Mouse (Mus musculus) MEL (cell line): ENCODE results near the gene Lasp1. TPM values are rescaled to one million over a fixed set of nuclear protein-coding genes. Genes with fewer than 3 reads are reported as not detected.

Experiments used
- DNase-seq: peaks from one replicate; pipeline ENCODE4 v3.0.0; 2011; ENCODE audit warnings: low read depth, low spot score
- H3K27ac ChIP-seq: 2 replicates; pipeline ENCODE4 v1.5.1; 2012; ENCODE audit warnings: low read depth, mild to moderate bottlenecking, control low read depth, low read length, moderate library complexity; ENCODE audit not compliant: control insufficient read depth
- H3K27me3 ChIP-seq, 2 experiments: fragments of 150-350 bp in 1 of 2; sonication (generic) in 1 of 2; 2 replicates each; pipeline ENCODE4 v1.6.1; 2012; ENCODE audit warnings: low read length in 2 of 2, mild to moderate bottlenecking in 2 of 2, improper control_type of control experiment in 1 of 2, moderate library complexity in 1 of 2; ENCODE audit not compliant: insufficient read depth in 2 of 2, control insufficient read depth in 1 of 2
- H3K36me3 ChIP-seq, 2 experiments: 2 replicates each; pipeline ENCODE4 v1.6.1; 2012 to 2014; ENCODE audit warnings: low read length in 2 of 2, improper control_type of control experiment in 1 of 2, inconsistent platforms in 1 of 2, mild to moderate bottlenecking in 1 of 2; ENCODE audit not compliant: insufficient read depth in 2 of 2, control insufficient read depth in 1 of 2
- H3K4me1 ChIP-seq, 2 experiments: fragments of 150-350 bp in 1 of 2; sonication (generic) in 1 of 2; 2 replicates each; pipeline ENCODE4 v1.6.1; 2012; ENCODE audit warnings: low read length in 2 of 2, improper control_type of control experiment in 1 of 2, mild to moderate bottlenecking in 1 of 2; ENCODE audit not compliant: insufficient read depth in 2 of 2, control insufficient read depth in 1 of 2
- H3K4me3 ChIP-seq, 2 experiments: fragments of 150-350 bp in 1 of 2; sonication (generic) in 1 of 2; 2 replicates each; pipeline ENCODE4 v1.5.1; 2012; ENCODE audit warnings: low read depth in 2 of 2, low read length in 2 of 2, mild to moderate bottlenecking in 2 of 2, moderate library complexity in 2 of 2, control low read depth in 1 of 2, improper control_type of control experiment in 1 of 2; ENCODE audit not compliant: control insufficient read depth in 1 of 2, insufficient read depth in 1 of 2
- H3K79me2 ChIP-seq: 2 replicates; pipeline ENCODE4 v1.6.1; 2012; ENCODE audit warnings: mild to moderate bottlenecking, low read length, moderate library complexity; ENCODE audit not compliant: control insufficient read depth, poor library complexity, insufficient read depth
- H3K9ac ChIP-seq: 2 replicates; pipeline ENCODE4 v1.6.1; 2012; ENCODE audit warnings: low read depth, mild to moderate bottlenecking, control low read depth, low read length, moderate library complexity; ENCODE audit not compliant: control insufficient read depth, poor library complexity, severe bottlenecking
- H3K9me3 ChIP-seq: fragments of 150-350 bp; sonication (generic); replicated peaks from 2 replicates; pipeline ENCODE4 v1.6.1; 2012; ENCODE audit warnings: mild to moderate bottlenecking, low read length, improper control_type of control experiment, moderate library complexity; ENCODE audit not compliant: insufficient read depth
- CHD1 ChIP-seq: IDR thresholded peaks from 2 replicates; pipeline ENCODE4 v1.6.1; 2012; ENCODE audit warnings: low read depth, mild to moderate bottlenecking, inconsistent platforms, low read length, improper control_type of control experiment
- CHD2 ChIP-seq: IDR thresholded peaks from 2 replicates; pipeline ENCODE4 v1.6.1; 2011; ENCODE audit warnings: low read length, improper control_type of control experiment
- CTCF ChIP-seq, 3 experiments: IDR thresholded peaks in 2 of 3; conservative IDR thresholded peaks in 1 of 3; 2 replicates each; pipeline ENCODE4 v1.5.1; 2011 to 2012; ENCODE audit warnings: low read length in 3 of 3, low read depth in 2 of 3, mild to moderate bottlenecking in 2 of 3, improper control_type of control experiment in 1 of 3, inconsistent platforms in 1 of 3, mixed read lengths in 1 of 3, moderate library complexity in 1 of 3; ENCODE audit not compliant: control insufficient read depth in 1 of 3, insufficient read depth in 1 of 3, poor library complexity in 1 of 3, severe bottlenecking in 1 of 3
- E2F4 ChIP-seq: IDR thresholded peaks from 2 replicates; pipeline ENCODE4 v1.6.1; 2011; ENCODE audit warnings: low read depth, low read length, improper control_type of control experiment, borderline replicate concordance
- EP300 ChIP-seq, 2 experiments: IDR thresholded peaks; 2 replicates each; pipeline ENCODE4 v1.6.1; 2011; ENCODE audit warnings: improper control_type of control experiment in 2 of 2, low read length in 2 of 2, low read depth in 1 of 2, mild to moderate bottlenecking in 1 of 2
- ETS1 ChIP-seq: IDR thresholded peaks from 2 replicates; pipeline ENCODE4 v1.6.1; 2012; ENCODE audit warnings: low read depth, mild to moderate bottlenecking, inconsistent platforms, low read length, improper control_type of control experiment, moderate library complexity
- GABPA ChIP-seq: IDR thresholded peaks from 2 replicates; pipeline ENCODE4 v1.6.1; 2012; ENCODE audit warnings: low read depth, mild to moderate bottlenecking, inconsistent platforms, low read length, improper control_type of control experiment, moderate library complexity
- HCFC1 ChIP-seq: IDR thresholded peaks from 2 replicates; pipeline ENCODE4 v1.6.1; 2012; ENCODE audit warnings: low read depth, mild to moderate bottlenecking, inconsistent platforms, low read length, improper control_type of control experiment, moderate library complexity
- KAT2A ChIP-seq: conservative IDR thresholded peaks from 2 replicates; pipeline ENCODE4 v1.6.1; 2012; ENCODE audit warnings: low read depth, low read length, improper control_type of control experiment, inconsistent platforms
- MAX ChIP-seq: IDR thresholded peaks from 2 replicates; pipeline ENCODE4 v1.6.1; 2011; ENCODE audit warnings: low read length, improper control_type of control experiment
- MAZ ChIP-seq: IDR thresholded peaks from 2 replicates; pipeline ENCODE4 v1.6.1; 2012; ENCODE audit warnings: low read depth, mild to moderate bottlenecking, inconsistent platforms, low read length, improper control_type of control experiment
- MYB ChIP-seq: IDR thresholded peaks from 2 replicates; pipeline ENCODE4 v1.6.1; 2011; ENCODE audit warnings: mild to moderate bottlenecking, low read depth, low read length, improper control_type of control experiment
- MYC ChIP-seq: IDR thresholded peaks from 2 replicates; pipeline ENCODE4 v1.6.1; 2011; ENCODE audit warnings: low read depth, mild to moderate bottlenecking, low read length, improper control_type of control experiment, moderate library complexity
- NRF1 ChIP-seq: IDR thresholded peaks from 2 replicates; pipeline ENCODE4 v1.6.1; 2014; ENCODE audit warnings: low read depth, mild to moderate bottlenecking, inconsistent platforms, low read length, improper control_type of control experiment, moderate library complexity; ENCODE audit not compliant: poor library complexity, insufficient read depth, severe bottlenecking
- POLR2A ChIP-seq, 2 experiments: IDR thresholded peaks; 2 replicates each; pipeline ENCODE4 v1.6.1; 2011 to 2012; ENCODE audit warnings: low read length in 2 of 2, mild to moderate bottlenecking in 2 of 2, control low read depth in 1 of 2, improper control_type of control experiment in 1 of 2, low read depth in 1 of 2, moderate library complexity in 1 of 2; ENCODE audit not compliant: control insufficient read depth in 1 of 2, insufficient read depth in 1 of 2, poor library complexity in 1 of 2
- POLR2AphosphoS2 ChIP-seq: IDR thresholded peaks from 2 replicates; pipeline ENCODE4 v1.6.1; 2011; ENCODE audit warnings: low read length, improper control_type of control experiment
- POLR2AphosphoS5 ChIP-seq: IDR thresholded peaks from 2 replicates; pipeline ENCODE4 v1.6.1; 2012; ENCODE audit warnings: low read depth, borderline replicate concordance, mild to moderate bottlenecking, inconsistent platforms, low read length, moderate library complexity, mixed read lengths
- RCOR1 ChIP-seq: IDR thresholded peaks from 2 replicates; pipeline ENCODE4 v1.6.1; 2012; ENCODE audit warnings: low read depth, mild to moderate bottlenecking, inconsistent platforms, low read length, improper control_type of control experiment
- TAL1 ChIP-seq: IDR thresholded peaks from 2 replicates; pipeline ENCODE4 v1.6.1; 2012; ENCODE audit warnings: mild to moderate bottlenecking, inconsistent platforms, low read length, moderate library complexity, mixed read lengths
- TBP ChIP-seq: IDR thresholded peaks from 2 replicates; pipeline ENCODE4 v1.8.0; 2011; ENCODE audit warnings: low read depth, low read length, improper control_type of control experiment
- TCF12 ChIP-seq: IDR thresholded peaks from 2 replicates; pipeline ENCODE4 v1.6.1; 2014; ENCODE audit warnings: low read depth, mild to moderate bottlenecking, inconsistent platforms, low read length, improper control_type of control experiment, moderate library complexity
- USF1 ChIP-seq: IDR thresholded peaks from 2 replicates; pipeline ENCODE4 v1.6.1; 2014; ENCODE audit warnings: low read depth, mild to moderate bottlenecking, inconsistent platforms, low read length, improper control_type of control experiment, moderate library complexity
- USF2 ChIP-seq, 2 experiments: IDR thresholded peaks; 2 replicates each; pipeline ENCODE4 v1.6.1; 2011 to 2012; ENCODE audit warnings: improper control_type of control experiment in 2 of 2, low read length in 2 of 2, borderline replicate concordance in 1 of 2, inconsistent platforms in 1 of 2, low read depth in 1 of 2, mild to moderate bottlenecking in 1 of 2; ENCODE audit not compliant: insufficient read depth in 1 of 2
- ZKSCAN1 ChIP-seq: IDR thresholded peaks from 2 replicates; pipeline ENCODE4 v1.6.1; 2012; ENCODE audit warnings: low read depth, mild to moderate bottlenecking, inconsistent platforms, low read length, improper control_type of control experiment, moderate library complexity
- ZNF384 ChIP-seq: IDR thresholded peaks from 2 replicates; pipeline ENCODE4 v1.6.1; 2012; ENCODE audit warnings: low read depth, mild to moderate bottlenecking, inconsistent platforms, low read length, improper control_type of control experiment
- polyA plus RNA-seq, 2 experiments: library from polyadenylated mRNA; stranded (reverse) in 1 of 2; unstranded in 1 of 2; fragments of >175 nt in 1 of 2; fragments of >200 nt in 1 of 2; gene quantifications; 2 replicates each; pipeline versions ENCODE4 v1.2.1 to v1.2.4; 2012; ENCODE audit warnings: low replicate concordance in 2 of 2, low read depth in 1 of 2; ENCODE audit not compliant: insufficient read length in 2 of 2, insufficient read depth in 1 of 2, missing spikeins in 1 of 2
- total RNA-seq: library from RNA; depleted of rRNA; stranded (reverse); fragments of 300-350 nt; gene quantifications from 2 replicates; pipeline ENCODE4 v1.2.3, GENCODE M21; 2012

The Lasp1 gene
- total and polyA plus RNA-seq, 3 experiments: 13.3 to 38.7 TPM; not detected in 1

DNA sequence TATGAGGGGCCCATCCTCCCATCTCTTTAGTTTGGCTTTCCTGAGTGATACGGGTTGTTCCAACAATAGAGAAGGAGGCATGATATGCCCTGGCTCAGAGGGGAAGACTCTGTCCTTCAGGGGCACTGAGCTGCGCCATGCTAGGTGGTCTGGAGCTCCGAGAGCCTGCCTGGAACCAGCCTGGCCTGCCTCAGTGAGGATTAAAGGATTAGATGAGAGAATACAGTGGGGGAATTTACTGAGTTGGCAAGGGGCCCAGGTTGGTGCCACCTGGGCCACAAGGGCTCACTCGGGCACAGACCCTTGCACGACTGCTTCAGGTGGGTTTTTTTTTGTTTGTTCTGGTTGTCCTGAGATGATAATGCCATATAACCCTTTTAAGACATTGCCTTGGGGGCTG is 17.4 kb downstream of the Lasp1 start:
- no peak overlapping the region for H3K4me3 ChIP-seq
- no peak for DNase-seq
- no peaks in the 10 kb centered on the region for H3K79me2 ChIP-seq
- no peaks in the 10 kb centered on the region for H3K9me3 ChIP-seq
- H3K9ac ChIP-seq: no peak overlapping the region
- TF ChIP-seq E2F4 (no peak), KAT2A (no peak), MYC (no peak), TAL1 (no peak), USF2 (IDR thresholded peaks at IDR 0.05; ENCODE audit: borderline replicate concordance in 1 of 2, insufficient read depth in 1 of 2, low read depth in 1 of 2, low read length in 2 of 2) (no peak), EP300 (IDR thresholded peaks at IDR 0.05; ENCODE audit: low read depth in 1 of 2, low read length in 2 of 2) (no peak), CHD2 (no peak), CTCF (IDR thresholded peaks at IDR 0.05 in 2 of 3, conservative IDR thresholded peaks at IDR 0.05 in 1 of 3; ENCODE audit: control insufficient read depth in 1 of 3, insufficient read depth in 1 of 3, low read depth in 2 of 3, low read length in 3 of 3, poor library complexity in 1 of 3, severe bottlenecking in 1 of 3) (no peak), RCOR1 (no peak)
- TF ChIP-seq, all 39 proteins: peak for 0
- Histone ChIP-seq H3K27me3 (no peaks in the 10 kb centered on the region), H3K4me1 (peaks cover 4 to 7% of the 10 kb centered on the region in 2 experiments; a peak in 3 of 4 replicates), H3K27ac (no peak overlapping the region), H3K36me3 (peaks cover 0 to 7% of the 10 kb centered on the region in 2 experiments; a peak in 1 of 4 replicates)

DNA sequence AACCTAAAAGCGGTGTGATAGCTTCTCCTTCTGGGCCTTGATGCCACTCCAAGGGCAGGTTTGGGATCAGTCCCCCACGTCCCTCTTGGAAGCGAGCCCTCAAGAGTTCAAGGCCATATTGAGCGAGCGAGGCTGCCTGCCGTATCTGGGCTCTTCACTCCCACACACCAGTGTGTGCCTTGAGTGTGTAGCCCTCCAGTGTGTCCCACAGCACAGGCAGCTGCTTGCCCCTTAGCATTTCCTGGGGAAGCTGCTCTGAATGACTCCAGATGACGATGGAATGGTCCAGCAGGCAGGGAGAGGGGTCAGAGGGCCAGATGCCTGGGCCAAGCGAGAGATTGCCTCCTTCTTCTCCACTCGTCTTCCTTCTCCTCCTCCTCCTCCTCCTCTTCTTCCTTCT is 18.1 kb downstream of the Lasp1 start:
- Histone ChIP-seq H3K27ac (no peak overlapping the region), H3K9me3 (no peaks in the 10 kb centered on the region)
- no peak for TF ChIP-seq USF1
- TF ChIP-seq CHD1: no peak
- no peak for TF ChIP-seq GABPA
- TF ChIP-seq POLR2AphosphoS2: no peak
- TF ChIP-seq ETS1: no peak
- no peak for TF ChIP-seq ZKSCAN1
- TF ChIP-seq ZNF384: no peak
- no peak for TF ChIP-seq RCOR1
- no peak for TF ChIP-seq HCFC1
- no peak for TF ChIP-seq NRF1
- TF ChIP-seq TAL1: no peak
- no peak for TF ChIP-seq MYB
- no peak for TF ChIP-seq TBP
- TF ChIP-seq POLR2AphosphoS5: no peak
- no peak for TF ChIP-seq MAZ
- TF ChIP-seq POLR2A (IDR thresholded peaks at IDR 0.05; ENCODE audit: control insufficient read depth in 1 of 2, insufficient read depth in 1 of 2, low read depth in 1 of 2, low read length in 2 of 2, poor library complexity in 1 of 2): no peak
- no peak for TF ChIP-seq EP300 (IDR thresholded peaks at IDR 0.05; ENCODE audit: low read depth in 1 of 2, low read length in 2 of 2)
- TF ChIP-seq MYC: no peak
- no peak for TF ChIP-seq MAX
- TF ChIP-seq TCF12: no peak
- TF ChIP-seq, all 39 proteins: peak for 0
- no peaks in the 10 kb centered on the region for H3K27me3 ChIP-seq
- no peak for DNase-seq
- H3K4me3 ChIP-seq: no peak overlapping the region
- H3K4me1 ChIP-seq: peaks cover 4 to 7% of the 10 kb centered on the region in 2 experiments; a peak in 3 of 4 replicates
- H3K79me2 ChIP-seq: no peaks in the 10 kb centered on the region
- H3K36me3 ChIP-seq: peaks cover 0 to 7% of the 10 kb centered on the region in 2 experiments; a peak in 1 of 4 replicates
- no peak overlapping the region for H3K9ac ChIP-seq
